Comparison of ENCODE assay signal across 11 mouse cellular contexts in genomic region chr2:181154831-181155415, GRCm38 (mm10). TPM values are rescaled to one million over a fixed set of nuclear protein-coding genes. Genes with fewer than 3 reads are reported as not detected.
DNase-seq lines count a peak whose midpoint lies in the region; ATAC-seq lines count a peak whose summit lies in the region.
"Had no signal": no experiment of that assay in that cellular context is flagged by ENCODE, and none has a peak within 500 bp of the region (broad histone marks: within the 10 kb centered on the region; RNA-seq: fewer than 3 reads in every experiment).

No protein-coding gene starts in this region.

- peaks cover 31% of the 10 kb centered on the region for H3K4me1 ChIP-seq in midbrain, embryonic 14.5 days (ENCODE audit: control insufficient read depth, insufficient read depth, low read length)
- peaks cover 12% of the 10 kb centered on the region for H3K4me1 ChIP-seq in midbrain, embryonic 11.5 days (ENCODE audit: control insufficient read depth, insufficient read depth, low read length)
- H3K4me1 ChIP-seq in heart, embryonic 15.5 days (replicated peaks) = peaks cover 56% of the 10 kb centered on the region
- H3K4me1 ChIP-seq: lung, embryonic 15.5 days had no signal

- intact Hi-C loops in gastrocnemius, postnatal 14 days (cut with DNase I; ENCODE audit: low total_unique reads) = no loop called here

- ATAC-seq in midbrain, embryonic 14.5 days (ENCODE audit: low FRiP score, low TSS enrichment) = no peak
- no peak for ATAC-seq in midbrain, embryonic 11.5 days (ENCODE audit: low FRiP score)
- peak; percentile 41 for ATAC-seq in heart, embryonic 15.5 days (replicated peaks; ENCODE audit: insufficient number of reproducible peaks, insufficient read depth, low FRiP score, low read depth)
- ATAC-seq: CD4-positive, CD25-positive, alpha-beta regulatory T cell, adult 4 months; Patski had no signal

- H3K4me2 ChIP-seq in midbrain, embryonic 14.5 days (ENCODE audit: low read length) = peak overlapping the region; percentile 69
- no peak overlapping the region for H3K4me2 ChIP-seq in midbrain, embryonic 11.5 days
- H3K4me2 ChIP-seq in heart, embryonic 15.5 days = peak overlapping the region; percentile 62
- H3K4me2 ChIP-seq: lung, embryonic 15.5 days had no signal

- H3K4me3 ChIP-seq in midbrain, embryonic 14.5 days (replicated peaks; ENCODE audit: low read depth, low read length) = peak overlapping the region; percentile 48; the same call in 1 of the 2 replicates
- H3K4me3 ChIP-seq in midbrain, embryonic 11.5 days (ENCODE audit: low read depth, low read length) = no peak overlapping the region
- peak overlapping the region; percentile 61 for H3K4me3 ChIP-seq in heart, embryonic 15.5 days
- H3K4me3 ChIP-seq: lung, embryonic 15.5 days had no signal

- H3K27ac ChIP-seq in midbrain, embryonic 14.5 days (replicated peaks; ENCODE audit: low read depth, low read length) = no peak overlapping the region
- no peak overlapping the region for H3K27ac ChIP-seq in midbrain, embryonic 11.5 days (ENCODE audit: low read depth, low read length)
- peak overlapping the region; percentile 85 for H3K27ac ChIP-seq in heart, embryonic 15.5 days
- H3K27ac ChIP-seq: lung, embryonic 15.5 days had no signal

- peaks cover 17% of the 10 kb centered on the region for H3K36me3 ChIP-seq in midbrain, embryonic 14.5 days (ENCODE audit: control insufficient read depth, insufficient read depth, low read length)
- H3K36me3 ChIP-seq in midbrain, embryonic 11.5 days (ENCODE audit: control insufficient read depth, insufficient read depth, low read length) = no peaks in the 10 kb centered on the region
- peaks cover 24% of the 10 kb centered on the region; the same call in 1 of the 2 replicates for H3K36me3 ChIP-seq in heart, embryonic 15.5 days
- H3K36me3 ChIP-seq: lung, embryonic 15.5 days had no signal

- H3K9ac ChIP-seq in midbrain, embryonic 14.5 days (replicated peaks; ENCODE audit: low read length) = peak overlapping the region; percentile 3; the same call in 1 of the 2 replicates
- no peak overlapping the region for H3K9ac ChIP-seq in midbrain, embryonic 11.5 days (ENCODE audit: low read length)
- H3K9ac ChIP-seq in heart, embryonic 15.5 days = peak overlapping the region; percentile 70
- H3K9ac ChIP-seq: lung, embryonic 15.5 days had no signal

- DNase-seq in gastrocnemius, adult 18-20 months (ENCODE audit: low spot score) = peak; percentile 67
- DNase-seq in gastrocnemius, postnatal 14 days = no peak
- DNase-seq in midbrain, embryonic 14.5 days = no peak
- no peak for DNase-seq in midbrain, embryonic 11.5 days (ENCODE audit: low spot score, missing footprints)
- DNase-seq in kidney, postnatal 10 days = no peak
- DNase-seq in kidney, adult 18-20 months = no peak

- H3K27me3 ChIP-seq in midbrain, embryonic 14.5 days (ENCODE audit: control insufficient read depth, insufficient read depth, low read length) = 0 out of 2 replicates have a peak, but pooled peaks cover 5% of the 10 kb centered on the region
- peaks cover 16% of the 10 kb centered on the region for H3K27me3 ChIP-seq in midbrain, embryonic 11.5 days (ENCODE audit: control insufficient read depth, insufficient read depth, low read length)
- peaks cover 34% of the 10 kb centered on the region for H3K27me3 ChIP-seq in heart, embryonic 15.5 days

- 86% methylated on average over 8 of the region's 8 CpGs for WGBS in midbrain, embryonic 14.5 days
- WGBS in midbrain, embryonic 11.5 days = 81% methylated on average over 8 of the region's 8 CpGs
- 58% methylated on average over 8 of the region's 8 CpGs for WGBS in heart, embryonic 15.5 days

- H3K9me3 ChIP-seq in midbrain, embryonic 14.5 days (ENCODE audit: control insufficient read depth, low read length) = no peaks in the 10 kb centered on the region
- no peaks in the 10 kb centered on the region for H3K9me3 ChIP-seq in midbrain, embryonic 11.5 days (ENCODE audit: control insufficient read depth, low read length)
- H3K9me3 ChIP-seq in heart, embryonic 15.5 days (replicated peaks) = no peaks in the 10 kb centered on the region
- H3K9me3 ChIP-seq: lung, embryonic 15.5 days had no signal

RNA-seq across cellular contexts. Expression of gene Eef1a2, which starts 1.9 kb away (rescaled TPM):
- total RNA-seq in gastrocnemius, adult 18-20 months (2021) = 1,000 to 10,000 TPM; 2,039 to 2,096 TPM
- 1,000 to 10,000 TPM; 2,249 to 2,405 TPM for total RNA-seq in gastrocnemius, postnatal 14 days (2021)
- 12.7 and 14.1 TPM in 2 replicates for polyA plus RNA-seq in midbrain, embryonic 14.5 days (2014; fragmentation: Nextera tagmentation; extraction: Ambion mirVana)
- polyA plus RNA-seq in midbrain, embryonic 11.5 days (2014; fragmentation: Nextera tagmentation; extraction: Ambion mirVana) = 0.87 and 0.94 TPM in 2 replicates
- polyA plus RNA-seq in heart, embryonic 15.5 days (2015; fragmentation: Nextera tagmentation; extraction: Ambion mirVana) = 12.1 and 13.2 TPM in 2 replicates
- polyA plus RNA-seq: CD4-positive, CD25-positive, alpha-beta regulatory T cell, adult 4 months; Patski had no signal

RNA-seq across cellular contexts. Expression of gene Kcnq2, which starts 19.8 kb away (rescaled TPM):
- under 1 TPM in 1 of 2 experiments, not detected in 1; 0.18 TPM for total RNA-seq in gastrocnemius, adult 18-20 months (2021)
- under 1 TPM; 0.07 to 0.16 TPM for total RNA-seq in gastrocnemius, postnatal 14 days (2021)
- polyA plus RNA-seq in midbrain, embryonic 14.5 days (2014; fragmentation: Nextera tagmentation; extraction: Ambion mirVana) = 52.0 and 52.4 TPM in 2 replicates
- polyA plus RNA-seq in midbrain, embryonic 11.5 days (2014; fragmentation: Nextera tagmentation; extraction: Ambion mirVana) = 8.7 and 8.8 TPM in 2 replicates
- polyA plus RNA-seq in heart, embryonic 15.5 days (2015; fragmentation: Nextera tagmentation; extraction: Ambion mirVana) = 0.03 and 0.65 TPM in 2 replicates
- polyA plus RNA-seq: CD4-positive, CD25-positive, alpha-beta regulatory T cell, adult 4 months had no signal

RNA-seq across cellular contexts. Expression of gene Ppdpf, which starts 32.1 kb away (rescaled TPM):
- 10 to 100 TPM; 41.7 to 44.5 TPM for total RNA-seq in gastrocnemius, adult 18-20 months (2021)
- 10 to 100 TPM; 52.9 to 58.5 TPM for total RNA-seq in gastrocnemius, postnatal 14 days (2021)
- 442 and 539 TPM in 2 replicates for polyA plus RNA-seq in midbrain, embryonic 14.5 days (2014; fragmentation: Nextera tagmentation; extraction: Ambion mirVana)
- 414 and 426 TPM in 2 replicates for polyA plus RNA-seq in midbrain, embryonic 11.5 days (2014; fragmentation: Nextera tagmentation; extraction: Ambion mirVana)
- 146 and 165 TPM in 2 replicates for polyA plus RNA-seq in heart, embryonic 15.5 days (2015; fragmentation: Nextera tagmentation; extraction: Ambion mirVana)

RNA-seq across cellular contexts. Expression of gene Ptk6, which starts 47.7 kb away (rescaled TPM):
- total RNA-seq in gastrocnemius, adult 18-20 months (2021) = not detected
- total RNA-seq in gastrocnemius, postnatal 14 days (2021) = not detected
- not detected in 2 replicates for polyA plus RNA-seq in midbrain, embryonic 14.5 days (2014; fragmentation: Nextera tagmentation; extraction: Ambion mirVana)
- not detected in 2 replicates for polyA plus RNA-seq in midbrain, embryonic 11.5 days (2014; fragmentation: Nextera tagmentation; extraction: Ambion mirVana)
- 0.05 TPM in 1 of 2 replicates, not detected in the other for polyA plus RNA-seq in heart, embryonic 15.5 days (2015; fragmentation: Nextera tagmentation; extraction: Ambion mirVana)
- polyA plus RNA-seq: intestine, embryonic 14.5 days; Patski had no signal

RNA-seq across cellular contexts. Expression of gene Srms, which starts 58.1 kb away (rescaled TPM):
- under 1 TPM; 0.19 to 0.21 TPM for total RNA-seq in gastrocnemius, adult 18-20 months (2021)
- under 1 TPM; 0.10 to 0.18 TPM for total RNA-seq in gastrocnemius, postnatal 14 days (2021)
- polyA plus RNA-seq in midbrain, embryonic 14.5 days (2014; fragmentation: Nextera tagmentation; extraction: Ambion mirVana) = 0.11 and 0.16 TPM in 2 replicates
- polyA plus RNA-seq in midbrain, embryonic 11.5 days (2014; fragmentation: Nextera tagmentation; extraction: Ambion mirVana) = 0.14 TPM in 1 of 2 replicates, not detected in the other
- 0.09 and 0.10 TPM in 2 replicates for polyA plus RNA-seq in heart, embryonic 15.5 days (2015; fragmentation: Nextera tagmentation; extraction: Ambion mirVana)
- polyA plus RNA-seq: Patski had no signal
